Mouse (Mus musculus): ENCODE measurements at regions not wholly inside any gene's neighbourhood (a gene's known extent, or its start where the extent isn't known, plus 50 kb on each side); places are given as distances from the start of the nearest gene placed in this dataset.

DNA sequence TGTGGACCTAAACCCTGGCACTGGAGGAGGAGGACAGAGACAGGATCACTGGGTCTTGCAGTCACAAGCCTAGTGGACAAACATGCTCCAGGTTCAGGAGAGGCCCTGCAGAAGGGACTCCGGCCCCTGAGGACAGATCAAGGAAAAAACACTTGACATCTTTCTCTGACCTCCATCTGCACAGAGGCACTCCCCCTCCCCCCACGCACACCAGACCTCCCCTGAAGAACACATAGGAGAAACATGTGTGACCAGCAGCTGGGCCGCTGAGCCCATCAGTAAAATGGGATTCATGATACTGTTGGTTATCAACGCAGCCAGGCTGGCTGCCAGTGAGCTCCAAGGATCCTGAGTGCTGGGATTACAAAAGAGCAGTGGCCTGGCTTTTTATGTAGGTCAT lies 115.7 kb upstream of the Zfp217 start:
- Histone ChIP-seq H3K27me3 (replicated peaks; ENCODE audit: control insufficient read depth, insufficient read depth, low read length) (no peaks in the 10 kb centered on the region), H3K9me3 (ENCODE audit: control insufficient read depth, low read length) (no peaks in the 10 kb centered on the region), H3K4me1 (ENCODE audit: control insufficient read depth, insufficient read depth, low read depth, low read length) (no peaks in the 10 kb centered on the region; the same call in 1 of the 2 replicates), H3K27ac (ENCODE audit: low read depth, low read length) (no peak overlapping the region), H3K4me3 (ENCODE audit: low read length) (no peak overlapping the region), H3K4me2 (ENCODE audit: low read length) (no peak overlapping the region), H3K9ac (ENCODE audit: low read depth, low read length) (no peak overlapping the region), H3K36me3 (ENCODE audit: control insufficient read depth, insufficient read depth, low read length) (no peaks in the 10 kb centered on the region)
- WGBS = 52% methylated on average over 4 of the region's 4 CpGs
- ATAC-seq = no peak

DNA sequence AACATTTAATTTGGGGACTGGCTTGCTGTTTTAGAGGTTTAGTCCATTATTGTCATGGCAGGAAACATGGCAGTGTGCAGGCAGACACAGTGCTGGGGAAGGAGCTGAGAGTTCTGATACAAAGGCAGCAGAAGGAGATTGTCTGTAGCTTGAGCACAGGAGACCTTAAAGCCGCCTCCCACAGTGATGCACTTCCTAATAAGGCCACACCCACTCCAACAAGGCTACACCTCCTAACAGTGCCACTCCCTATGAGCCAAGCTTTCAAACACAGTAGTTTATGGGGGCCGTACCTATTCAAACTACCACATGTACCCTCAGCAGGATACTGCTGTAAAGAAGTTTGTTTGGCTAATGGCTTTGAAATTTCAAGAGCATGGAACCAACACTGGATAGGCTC lies 113.3 kb upstream of the Zfp217 start:
- no peak for ATAC-seq
- Histone ChIP-seq H3K4me1 (ENCODE audit: control insufficient read depth, insufficient read depth, low read depth, low read length) (no peaks in the 10 kb centered on the region), H3K4me2 (ENCODE audit: low read length) (no peak overlapping the region), H3K27me3 (replicated peaks; ENCODE audit: control insufficient read depth, insufficient read depth, low read length) (no peaks in the 10 kb centered on the region), H3K9me3 (ENCODE audit: control insufficient read depth, low read length) (no peaks in the 10 kb centered on the region), H3K36me3 (ENCODE audit: control insufficient read depth, insufficient read depth, low read length) (no peaks in the 10 kb centered on the region), H3K4me3 (ENCODE audit: low read length) (no peak overlapping the region), H3K9ac (ENCODE audit: low read depth, low read length) (no peak overlapping the region), H3K27ac (ENCODE audit: low read depth, low read length) (no peak overlapping the region)
- 84% methylated on average over 2 of the region's 2 CpGs for WGBS

DNA sequence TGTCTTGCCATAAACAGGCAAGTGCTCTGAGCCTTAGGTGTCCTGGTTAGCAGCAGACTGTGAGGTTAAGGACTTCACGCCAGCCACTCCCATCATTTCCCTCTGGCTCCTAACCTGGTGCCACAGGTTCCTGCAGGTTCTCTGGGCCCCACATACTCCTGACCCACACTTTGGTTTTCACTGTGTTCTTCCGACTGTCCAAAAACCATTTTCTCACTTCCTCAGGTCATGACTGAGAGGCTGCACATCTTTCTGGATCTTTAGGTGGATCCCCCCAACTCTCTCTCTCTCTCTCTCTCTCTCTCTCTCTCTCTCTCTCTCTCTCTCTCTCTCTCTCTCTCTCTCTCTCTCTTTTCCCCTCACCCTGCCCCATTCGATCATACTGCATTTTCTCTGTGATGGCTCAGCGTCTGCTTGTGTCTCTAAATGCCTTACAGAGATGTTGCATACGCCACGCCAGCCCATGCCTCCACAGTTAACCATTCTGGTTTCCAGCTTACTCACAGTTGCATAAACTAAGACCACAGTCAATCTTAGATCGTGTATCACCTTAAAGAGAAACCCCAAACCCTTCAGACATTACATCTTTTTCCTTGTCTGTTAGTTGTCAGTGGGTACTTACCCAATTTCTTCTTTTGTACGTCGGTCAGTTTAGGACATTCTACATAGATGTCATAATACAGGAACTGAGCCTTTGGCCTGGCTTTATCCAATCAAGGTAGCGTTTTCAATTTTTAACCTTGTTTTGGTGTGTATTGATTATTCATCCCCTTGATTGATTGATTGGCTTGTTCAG lies 112.0 kb upstream of the Zfp217 start:
- 97% methylated on average over 10 of the region's 10 CpGs for WGBS
- Histone ChIP-seq H3K4me1 (ENCODE audit: control insufficient read depth, insufficient read depth, low read depth, low read length) (no peaks in the 10 kb centered on the region), H3K9ac (ENCODE audit: low read depth, low read length) (no peak overlapping the region), H3K36me3 (ENCODE audit: control insufficient read depth, insufficient read depth, low read length) (no peaks in the 10 kb centered on the region), H3K4me2 (ENCODE audit: low read length) (no peak overlapping the region), H3K4me3 (ENCODE audit: low read length) (no peak overlapping the region), H3K27ac (ENCODE audit: low read depth, low read length) (no peak overlapping the region), H3K27me3 (replicated peaks; ENCODE audit: control insufficient read depth, insufficient read depth, low read length) (no peaks in the 10 kb centered on the region), H3K9me3 (ENCODE audit: control insufficient read depth, low read length) (no peaks in the 10 kb centered on the region)
- ATAC-seq = no peak

DNA sequence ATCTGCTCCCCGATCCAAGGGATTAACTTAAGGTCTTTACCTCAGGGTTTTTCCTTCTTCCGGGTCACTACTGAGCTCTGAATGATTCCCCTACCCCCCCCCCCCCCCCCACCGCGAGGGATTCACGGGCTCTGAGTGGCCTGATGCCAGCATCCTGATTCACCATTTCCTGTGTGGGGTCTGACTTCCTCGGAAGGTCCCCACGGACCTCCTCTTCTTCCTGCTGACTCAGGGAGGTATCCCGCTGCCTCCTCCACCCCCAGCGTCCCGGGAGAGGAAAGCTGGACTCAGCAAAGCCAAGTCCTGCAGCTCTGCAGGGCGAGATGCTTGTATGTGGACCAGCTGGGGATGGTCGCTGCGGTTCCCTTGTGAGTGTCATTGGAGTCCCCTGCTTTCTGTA lies 110.5 kb upstream of the Zfp217 start:
- no peak for ATAC-seq
- no peaks in the 10 kb centered on the region for H3K9me3 ChIP-seq (ENCODE audit: control insufficient read depth, low read length)
- WGBS = 68% methylated on average over 11 of the region's 13 CpGs
- no peak overlapping the region for H3K4me3 ChIP-seq (ENCODE audit: low read length)
- no peak overlapping the region for H3K9ac ChIP-seq (ENCODE audit: low read depth, low read length)
- H3K4me1 ChIP-seq (ENCODE audit: control insufficient read depth, insufficient read depth, low read depth, low read length) = no peaks in the 10 kb centered on the region
- H3K27ac ChIP-seq (ENCODE audit: low read depth, low read length) = no peak overlapping the region
- H3K27me3 ChIP-seq (replicated peaks; ENCODE audit: control insufficient read depth, insufficient read depth, low read length) = no peaks in the 10 kb centered on the region
- no peak overlapping the region for H3K4me2 ChIP-seq (ENCODE audit: low read length)
- H3K36me3 ChIP-seq (ENCODE audit: control insufficient read depth, insufficient read depth, low read length) = no peaks in the 10 kb centered on the region

- ATAC-seq = no peak
- no peak overlapping the region for H3K4me3 ChIP-seq (ENCODE audit: low read length)
- H3K4me1 ChIP-seq (ENCODE audit: control insufficient read depth, insufficient read depth, low read depth, low read length) = no peaks in the 10 kb centered on the region
- WGBS = 90% methylated on average over 5 of the region's 5 CpGs
- H3K4me2 ChIP-seq (ENCODE audit: low read length) = no peak overlapping the region
- H3K27me3 ChIP-seq (replicated peaks; ENCODE audit: control insufficient read depth, insufficient read depth, low read length) = no peaks in the 10 kb centered on the region
- no peaks in the 10 kb centered on the region for H3K36me3 ChIP-seq (ENCODE audit: control insufficient read depth, insufficient read depth, low read length)
- H3K9ac ChIP-seq (ENCODE audit: low read depth, low read length) = no peak overlapping the region
- no peaks in the 10 kb centered on the region for H3K9me3 ChIP-seq (ENCODE audit: control insufficient read depth, low read length)
- H3K27ac ChIP-seq (ENCODE audit: low read depth, low read length) = no peak overlapping the region
These were observed 109.8 kb upstream of the Zfp217 start for GRCm38 (mm10) chr2:170257671-170258235.

DNA sequence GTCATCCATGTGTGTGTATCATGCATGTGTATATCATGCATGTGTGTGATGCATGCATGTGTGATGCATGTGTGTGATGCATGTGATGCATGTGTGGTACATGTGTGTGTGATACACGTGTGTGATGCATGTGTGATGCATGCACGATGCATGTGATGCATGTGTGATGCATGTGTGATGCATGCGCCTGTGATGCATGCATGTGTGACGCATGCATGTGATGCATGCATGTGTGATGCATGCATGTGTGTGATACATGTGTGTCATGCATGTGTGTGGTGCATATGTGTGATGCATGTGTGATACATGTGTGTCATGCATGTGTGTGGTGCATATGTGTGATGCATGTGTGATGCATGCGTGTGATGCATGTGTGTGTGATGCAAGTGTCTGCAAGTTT lies 108.1 kb upstream of the Zfp217 start:
- no peak overlapping the region for H3K27ac ChIP-seq (ENCODE audit: low read depth, low read length)
- no peak overlapping the region for H3K9ac ChIP-seq (ENCODE audit: low read depth, low read length)
- no peaks in the 10 kb centered on the region for H3K36me3 ChIP-seq (ENCODE audit: control insufficient read depth, insufficient read depth, low read length)
- no peaks in the 10 kb centered on the region for H3K27me3 ChIP-seq (replicated peaks; ENCODE audit: control insufficient read depth, insufficient read depth, low read length)
- ATAC-seq = no peak
- no peak overlapping the region for H3K4me3 ChIP-seq (ENCODE audit: low read length)
- H3K9me3 ChIP-seq (ENCODE audit: control insufficient read depth, low read length) = no peaks in the 10 kb centered on the region
- WGBS = 94% methylated on average over 5 of the region's 5 CpGs
- H3K4me2 ChIP-seq (ENCODE audit: low read length) = no peak overlapping the region
- no peaks in the 10 kb centered on the region for H3K4me1 ChIP-seq (ENCODE audit: control insufficient read depth, insufficient read depth, low read depth, low read length)

GRCm38 (mm10) chr2:170255533-170255932 lies 107.6 kb upstream of the Zfp217 start:
- Histone ChIP-seq H3K27me3 (replicated peaks; ENCODE audit: control insufficient read depth, insufficient read depth, low read length) (no peaks in the 10 kb centered on the region), H3K4me2 (ENCODE audit: low read length) (no peak overlapping the region), H3K9me3 (ENCODE audit: control insufficient read depth, low read length) (no peaks in the 10 kb centered on the region), H3K4me1 (ENCODE audit: control insufficient read depth, insufficient read depth, low read depth, low read length) (no peaks in the 10 kb centered on the region), H3K36me3 (ENCODE audit: control insufficient read depth, insufficient read depth, low read length) (no peaks in the 10 kb centered on the region), H3K4me3 (ENCODE audit: low read length) (no peak overlapping the region), H3K9ac (ENCODE audit: low read depth, low read length) (no peak overlapping the region), H3K27ac (ENCODE audit: low read depth, low read length) (no peak overlapping the region)
- ATAC-seq = no peak
- WGBS = 97% methylated on average over 2 of the region's 2 CpGs

DNA sequence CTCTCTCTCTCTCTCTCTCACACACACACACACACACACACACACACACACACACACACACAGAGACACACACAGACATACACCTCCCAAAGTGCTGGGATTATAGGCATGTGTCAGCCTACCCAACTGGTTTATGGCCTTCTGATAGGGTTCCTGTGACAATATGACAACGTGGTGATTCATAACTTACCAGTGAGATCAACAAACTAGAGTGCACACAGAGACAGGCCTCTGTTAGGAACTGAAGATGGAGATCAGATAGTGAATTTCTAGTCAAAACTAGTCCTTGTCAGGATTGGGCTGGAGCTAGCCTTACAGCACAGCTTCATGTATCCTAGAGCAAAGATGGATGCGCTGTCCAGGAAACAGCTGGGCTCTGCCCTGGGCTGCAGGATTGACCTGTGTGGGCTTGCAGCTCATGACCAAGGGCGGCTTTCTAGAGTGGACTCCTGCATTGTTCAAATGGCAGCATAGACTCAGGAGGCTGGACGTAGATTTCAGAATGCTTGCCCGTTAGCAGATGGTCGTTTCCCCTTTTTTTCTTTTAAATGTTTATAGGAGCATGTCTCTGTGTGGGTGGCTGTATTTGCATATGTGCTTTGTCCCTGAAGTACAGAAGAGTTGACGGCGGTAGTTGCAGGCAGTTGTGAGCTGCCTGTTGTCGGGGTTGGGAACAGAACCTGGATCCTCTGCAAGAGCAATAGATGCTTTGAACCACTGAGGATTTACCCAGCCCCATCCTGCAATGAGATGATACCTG lies 106.0 kb upstream of the Zfp217 start:
- Histone ChIP-seq H3K4me3 (ENCODE audit: low read length) (no peak overlapping the region), H3K9me3 (ENCODE audit: control insufficient read depth, low read length) (no peaks in the 10 kb centered on the region), H3K27me3 (replicated peaks; ENCODE audit: control insufficient read depth, insufficient read depth, low read length) (no peaks in the 10 kb centered on the region), H3K36me3 (ENCODE audit: control insufficient read depth, insufficient read depth, low read length) (no peaks in the 10 kb centered on the region), H3K4me1 (ENCODE audit: control insufficient read depth, insufficient read depth, low read depth, low read length) (no peaks in the 10 kb centered on the region), H3K4me2 (ENCODE audit: low read length) (no peak overlapping the region), H3K9ac (ENCODE audit: low read depth, low read length) (no peak overlapping the region), H3K27ac (ENCODE audit: low read depth, low read length) (no peak overlapping the region)
- WGBS = 75% methylated on average over 9 of the region's 9 CpGs
- no peak for ATAC-seq

GRCm38 (mm10) chr2:170252255-170253034 lies 104.5 kb upstream of the Zfp217 start:
- no peak overlapping the region for H3K27ac ChIP-seq (ENCODE audit: low read depth, low read length)
- no peak overlapping the region for H3K4me2 ChIP-seq (ENCODE audit: low read length)
- ATAC-seq = no peak
- no peaks in the 10 kb centered on the region for H3K9me3 ChIP-seq (ENCODE audit: control insufficient read depth, low read length)
- no peaks in the 10 kb centered on the region for H3K27me3 ChIP-seq (replicated peaks; ENCODE audit: control insufficient read depth, insufficient read depth, low read length)
- no peaks in the 10 kb centered on the region for H3K4me1 ChIP-seq (ENCODE audit: control insufficient read depth, insufficient read depth, low read depth, low read length)
- H3K36me3 ChIP-seq (ENCODE audit: control insufficient read depth, insufficient read depth, low read length) = no peaks in the 10 kb centered on the region
- no peak overlapping the region for H3K9ac ChIP-seq (ENCODE audit: low read depth, low read length)
- 63% methylated on average over 14 of the region's 14 CpGs for WGBS
- H3K4me3 ChIP-seq (ENCODE audit: low read length) = no peak overlapping the region
